Mouse (Mus musculus) left cerebral cortex, adult 2 months (tissue): ENCODE measurements at regions not wholly inside any gene's neighbourhood (a gene's known extent, or its start where the extent isn't known, plus 50 kb on each side); places are given as distances from the start of the nearest gene placed in this dataset.

ENCODE experiments used
- DNase-seq, 2 experiments: peaks; one replicate each; pipeline ENCODE4 v3.0.0; 2021 to 2022; ENCODE audit warnings: low spot score in 2 of 2, mixed read lengths in 1 of 2; ENCODE audit errors: extremely low spot score in 1 of 2
- H3K27ac ChIP-seq: fragments of 200-600 bp; 2 replicates; pipeline ENCODE4 v1.8.1; 2022
- H3K4me3 ChIP-seq: fragments of 200-600 bp; 2 replicates; pipeline ENCODE4 v1.8.1; 2022
- CTCF ChIP-seq: fragments of 200-600 bp; IDR thresholded peaks from 2 replicates; pipeline ENCODE4 v1.8.1; 2022; ENCODE audit warnings: antibody characterized with exemption, mild to moderate bottlenecking, moderate library complexity
- intact Hi-C: fragments of 180-260 bp; cut with DNase I; formaldehyde crosslinking; loops from one replicate; pipeline ENCODE4 v1.15.1; 2025

GRCm38 (mm10) chr13:84404566-84405194, 182.6 kb downstream of the Tmem161b start:
- TF ChIP-seq CTCF, result no peak
- no peak for DNase-seq
- no peak overlapping the region for H3K4me3 ChIP-seq
- no peak overlapping the region for H3K27ac ChIP-seq
- intact Hi-C loops, result no loop called here

GRCm38 (mm10) chr13:84434444-84434843, 212.3 kb downstream of the Tmem161b start:
- H3K27ac ChIP-seq, result no peak overlapping the region
- intact Hi-C loops, result no loop called here
- TF ChIP-seq CTCF, result no peak
- no peak overlapping the region for H3K4me3 ChIP-seq
- no peak for DNase-seq

GRCm38 (mm10) chr13:84437586-84438443, 215.7 kb downstream of the Tmem161b start:
- no peak overlapping the region for H3K4me3 ChIP-seq
- intact Hi-C loops, result no loop called here
- DNase-seq, result no peak
- H3K27ac ChIP-seq, result no peak overlapping the region
- TF ChIP-seq CTCF, result no peak

- no peak for TF ChIP-seq CTCF
- no peak for DNase-seq
- intact Hi-C loops, result no loop called here
- Histone ChIP-seq H3K4me3 (no peak overlapping the region), H3K27ac (no peak overlapping the region)
These were observed 216.3 kb downstream of the Tmem161b start for GRCm38 (mm10) chr13:84438444-84438766.

GRCm38 (mm10) chr13:84448514-84448913, 226.4 kb downstream of the Tmem161b start:
- DNase-seq, result no peak
- TF ChIP-seq CTCF, result no peak
- 0 out of 2 replicates have a peak overlapping the region, but pooled peaks have one; percentile 11 for H3K27ac ChIP-seq
- H3K4me3 ChIP-seq, result no peak overlapping the region
- intact Hi-C loops, result loop anchor here (5.0 to 10.0 kb wide), 2 partner anchors 101 to 724 kb away; no protein-coding TSS in a partner anchor

- intact Hi-C loops, result loop anchor here (5.0 to 10.0 kb wide), 2 partner anchors 102 to 724 kb away; no protein-coding TSS in a partner anchor
- DNase-seq, result peak; percentile 14 to 32
- Histone ChIP-seq H3K4me3 (no peak overlapping the region), H3K27ac (peak overlapping the region; percentile 11; the same call in 1 of the 2 replicates)
- TF ChIP-seq CTCF, result no peak
These were observed 227.0 kb downstream of the Tmem161b start for GRCm38 (mm10) chr13:84449001-84449551.
